Mouse (Mus musculus) ZHBTc4 (cell line): ENCODE results near the gene Satb2.

Source experiments
- DNase-seq: peaks from one replicate; pipeline ENCODE4 v3.0.0-alpha.2; 2011; ENCODE audit warnings: low read depth, low spot score

The Satb2 gene

GRCm38 (mm10) chr1:56930096-56930495 is 48.4 kb downstream of the Satb2 start:
- no peak for DNase-seq

GRCm38 (mm10) chr1:56928731-56929130 is 49.7 kb downstream of the Satb2 start:
- DNase-seq: no peak

DNA sequence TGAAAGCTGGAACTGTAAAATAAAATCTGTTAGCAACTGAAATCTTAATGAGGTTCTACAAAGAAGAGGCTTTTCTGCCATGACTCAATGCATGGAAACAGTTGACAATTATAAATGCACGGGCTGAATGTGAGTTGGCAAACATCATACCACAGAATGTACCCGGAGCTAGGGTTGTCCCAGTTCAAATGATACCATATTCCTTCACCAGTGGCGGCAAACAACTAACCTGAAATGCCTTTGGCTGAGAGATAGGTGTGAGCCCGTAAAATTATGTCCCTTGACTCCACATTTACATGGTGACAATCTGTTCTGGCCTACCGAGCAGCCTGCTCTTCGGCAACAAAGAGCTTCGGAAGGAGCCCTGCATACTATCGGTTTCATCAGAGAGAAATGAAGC is 58.0 kb downstream of the Satb2 start:
- no peak for DNase-seq

DNA sequence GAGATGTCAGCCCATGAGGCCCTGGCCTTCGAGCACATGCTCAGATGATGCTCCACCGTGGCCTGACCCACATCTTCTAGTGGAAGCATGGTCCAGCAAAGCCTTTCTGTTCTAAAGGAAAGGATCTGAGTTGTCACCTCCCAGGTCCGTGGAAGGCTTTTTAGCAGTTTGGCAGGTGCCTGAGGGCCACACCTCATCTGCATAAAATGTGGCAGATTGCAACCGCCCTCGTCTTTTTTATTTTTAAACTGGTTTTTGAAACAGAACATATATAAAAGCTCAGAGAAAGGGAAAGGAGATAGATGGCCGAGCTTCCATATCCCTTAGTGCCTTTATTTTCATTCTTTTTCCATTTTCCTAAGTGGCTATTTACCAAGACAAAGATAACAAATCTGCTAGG is 64.2 kb downstream of the Satb2 start:
- DNase-seq: no peak

- DNase-seq: no peak
Measured at GRCm38 (mm10) chr1:56900706-56901287, 77.7 kb downstream of the Satb2 start.

- DNase-seq: no peak
Measured at GRCm38 (mm10) chr1:56900187-56900586, 78.3 kb downstream of the Satb2 start.

GRCm38 (mm10) chr1:56898606-56899396 is 79.6 kb downstream of the Satb2 start:
- no peak for DNase-seq

DNA sequence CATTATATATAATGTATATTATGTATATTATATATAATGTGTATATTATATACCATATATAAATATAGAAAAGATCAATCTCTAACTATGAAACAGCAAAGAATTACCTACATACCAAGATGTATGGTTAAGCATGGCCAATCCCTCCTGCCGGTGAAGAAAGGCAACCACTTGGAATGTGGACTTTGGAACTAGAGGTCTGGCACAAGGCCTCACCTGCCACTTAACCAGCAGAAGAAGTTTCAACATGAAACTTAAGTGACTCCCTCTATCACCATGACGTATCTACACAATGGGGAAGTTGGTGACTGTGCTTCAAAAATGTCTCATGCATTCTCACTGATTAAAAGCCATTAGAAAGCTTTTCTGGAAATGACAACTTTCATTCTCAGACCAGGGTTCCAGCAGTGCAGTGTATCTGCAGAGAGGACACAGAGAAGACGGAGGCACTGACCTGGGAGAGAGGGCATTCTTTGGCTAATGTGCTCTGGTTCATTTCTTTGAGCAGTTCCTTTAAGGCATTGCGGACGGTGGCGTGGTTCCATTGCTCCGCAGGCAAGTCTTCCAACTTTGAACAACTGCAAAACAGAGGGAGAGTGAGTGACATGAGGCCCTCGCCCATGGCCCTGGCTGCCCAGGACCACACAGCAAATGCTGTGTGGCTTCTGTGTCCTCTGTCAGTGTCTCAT is 80.8 kb downstream of the Satb2 start:
- no peak for DNase-seq

DNA sequence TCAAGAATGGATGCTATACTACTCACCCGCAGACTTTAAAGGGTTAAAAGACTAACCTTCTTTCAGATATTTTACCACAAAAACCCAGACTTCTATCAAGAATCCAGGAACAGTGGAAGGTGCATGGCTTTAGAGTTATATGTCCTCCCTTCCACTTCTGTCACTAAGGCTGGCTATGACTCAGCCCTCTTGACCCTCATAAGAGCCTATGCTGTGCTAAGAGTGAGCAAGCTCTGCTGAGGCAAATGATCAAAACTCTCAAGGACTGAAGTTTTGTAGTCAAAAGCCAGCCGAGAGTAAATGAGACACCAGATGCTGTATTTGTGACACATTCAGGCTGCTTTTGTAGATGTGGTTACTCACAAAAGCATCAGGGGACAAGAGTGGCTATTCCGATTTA is 81.8 kb downstream of the Satb2 start:
- DNase-seq: no peak

- no peak for DNase-seq
Measured at GRCm38 (mm10) chr1:56892766-56893165, 85.7 kb downstream of the Satb2 start.

GRCm38 (mm10) chr1:56888939-56889338 is 89.5 kb downstream of the Satb2 start:
- DNase-seq: no peak

DNA sequence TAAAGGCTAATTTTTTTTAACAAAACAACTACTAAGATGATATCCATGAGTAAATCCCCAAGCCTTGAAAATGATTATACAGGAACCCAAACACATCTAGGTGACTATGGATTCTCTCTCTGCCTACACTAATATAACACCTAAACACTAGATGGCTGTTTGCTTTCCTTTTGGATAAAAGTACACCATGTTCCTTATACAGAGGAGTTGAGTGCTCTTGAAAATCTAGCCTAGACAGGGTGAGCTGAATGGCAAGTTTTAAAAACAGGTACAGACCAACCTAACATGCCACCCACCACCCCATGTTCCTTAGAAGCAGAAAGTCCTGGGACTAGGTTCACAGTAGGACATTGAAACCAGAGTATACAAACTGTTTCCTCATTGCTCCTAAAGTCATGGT is 90.9 kb downstream of the Satb2 start:
- DNase-seq: no peak

- DNase-seq: no peak
Measured at GRCm38 (mm10) chr1:56871485-56871884, 107.0 kb downstream of the Satb2 start.

- DNase-seq: no peak
Measured at GRCm38 (mm10) chr1:56865246-56865645, 113.2 kb downstream of the Satb2 start.

GRCm38 (mm10) chr1:56862799-56863198 is 115.7 kb downstream of the Satb2 start:
- no peak for DNase-seq

DNA sequence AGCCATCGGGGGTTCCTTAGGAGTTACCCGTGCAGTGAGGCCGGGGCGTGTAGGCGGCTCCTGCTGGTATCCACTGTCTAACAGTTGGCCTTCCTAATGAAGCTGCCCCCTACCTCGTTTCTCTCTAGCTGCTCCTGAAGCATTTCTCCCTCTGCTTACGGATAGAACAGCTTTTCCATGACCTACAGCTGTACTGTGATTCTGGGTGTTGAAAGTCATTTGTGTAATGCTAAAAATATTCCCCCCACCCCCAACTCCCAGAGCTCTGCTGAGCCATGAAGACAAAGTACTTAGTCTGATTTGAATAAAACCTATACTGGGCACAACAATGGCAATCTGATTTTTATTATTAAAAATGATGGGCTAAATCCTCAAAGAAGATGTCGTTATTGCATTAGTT is 121.2 kb downstream of the Satb2 start:
- DNase-seq: no peak

- no peak for DNase-seq
Measured at GRCm38 (mm10) chr1:56850446-56850845, 128.0 kb downstream of the Satb2 start.

- DNase-seq: no peak
Measured at GRCm38 (mm10) chr1:56846358-56846757, 132.1 kb downstream of the Satb2 start.

DNA sequence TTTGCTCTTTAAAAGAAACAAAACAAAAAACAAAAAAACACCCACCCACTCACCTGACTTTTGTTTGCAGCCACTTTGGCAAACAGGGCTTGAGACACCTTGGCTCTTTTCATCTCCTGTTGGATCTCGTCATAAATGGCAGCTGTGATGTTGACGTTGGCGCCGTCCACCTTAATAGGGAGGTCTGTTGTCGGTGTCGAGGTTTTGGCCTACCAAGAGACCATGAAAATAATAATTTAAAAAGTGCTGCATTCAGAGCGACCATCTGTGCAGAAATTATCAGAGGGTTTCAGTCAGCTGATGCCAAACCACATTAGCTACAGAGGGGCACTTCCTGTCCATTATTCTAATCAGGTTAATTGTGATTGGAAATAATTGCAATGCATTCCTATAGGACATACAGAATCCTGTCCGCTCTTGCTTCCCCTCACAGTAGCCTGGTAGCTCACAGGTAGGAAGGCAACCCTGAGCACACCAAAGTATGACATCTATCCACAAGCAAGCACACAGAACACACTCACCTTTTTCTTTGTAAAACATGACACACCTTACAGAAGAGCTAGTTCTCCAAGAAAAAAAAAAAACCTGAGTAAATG is 132.8 kb downstream of the Satb2 start:
- DNase-seq: no peak

DNA sequence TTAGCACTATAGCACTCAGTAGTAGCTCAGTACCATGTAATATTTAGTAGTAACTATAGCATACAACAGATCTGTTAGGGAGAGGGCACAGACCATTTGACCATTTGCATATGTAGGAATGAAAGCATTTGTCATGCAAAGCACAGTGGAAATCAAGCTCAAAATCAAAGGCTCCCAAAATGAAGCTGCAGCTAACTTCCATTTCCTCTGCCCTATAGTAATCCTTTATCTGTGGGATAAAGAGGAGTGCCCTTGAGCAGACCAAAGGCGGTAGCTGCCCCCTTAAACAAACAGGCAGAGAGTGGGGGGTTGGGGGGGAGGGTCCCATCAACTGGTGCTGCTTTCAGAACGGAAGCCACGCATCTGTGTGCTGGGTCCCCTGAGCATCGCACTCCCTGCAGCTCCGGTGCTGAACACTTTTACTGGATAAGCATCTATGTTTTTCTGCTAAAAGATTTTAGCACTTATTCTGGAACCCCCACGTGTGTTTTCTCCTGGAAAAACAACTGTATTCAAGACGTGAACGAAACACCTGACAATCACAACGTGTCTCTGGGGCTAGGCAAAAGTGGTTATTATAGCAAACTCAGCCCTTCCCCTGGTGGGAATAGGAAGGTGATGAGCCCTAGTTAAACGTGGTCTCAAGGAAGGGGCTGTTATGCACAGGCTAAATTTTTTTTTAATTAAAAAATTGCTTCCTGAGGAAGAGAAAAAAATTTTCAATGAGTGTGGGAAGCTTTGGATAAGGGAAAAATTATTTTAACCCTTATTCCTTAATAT is 133.7 kb downstream of the Satb2 start:
- DNase-seq: peak; percentile 68

GRCm38 (mm10) chr1:56838901-56839300 is 139.5 kb downstream of the Satb2 start:
- peak; percentile 29 for DNase-seq
